Mouse (Mus musculus) forebrain, embryonic 11.5 days (tissue): ENCODE measurements around the gene Gstp1. TPM values are rescaled to one million over a fixed set of nuclear protein-coding genes. Genes with fewer than 3 reads are reported as not detected.
A peak's percentile ranks its signal among the peaks of the same experiment; 100 is the strongest.
"Not testable (repeated sequence)": the region's sequence is repeated elsewhere in the genome, so short reads cannot be mapped to it uniquely, and the experiment has no call there.

Source experiments
- ATAC-seq: fragments of 200-750 bp; cut with Nextera tagmentation; replicated peaks from 2 replicates; pipeline ENCODE4 v1.8.0; 2017; ENCODE audit warnings: moderate TSS enrichment; ENCODE audit not compliant: low FRiP score
- DNase-seq: peaks from one replicate; pipeline ENCODE4 v3.0.0-alpha.2; 2017; ENCODE audit warnings: low spot score
- H3K27ac ChIP-seq: fragments of 300-500 bp; sonication (generic); 2 replicates; pipeline ENCODE4 v1.5.1; 2014; ENCODE audit warnings: low read depth, low read length
- H3K27me3 ChIP-seq: fragments of 300-500 bp; sonication (generic); 2 replicates; pipeline ENCODE4 v1.6.1; 2014; ENCODE audit warnings: mild to moderate bottlenecking, low read length, mixed read lengths; ENCODE audit not compliant: control insufficient read depth, insufficient read depth
- H3K36me3 ChIP-seq: fragments of 300-500 bp; sonication (generic); 2 replicates; pipeline ENCODE4 v1.6.1; 2014; ENCODE audit warnings: mild to moderate bottlenecking, low read length, moderate library complexity, mixed read lengths; ENCODE audit not compliant: control insufficient read depth, insufficient read depth
- H3K4me1 ChIP-seq: fragments of 300-500 bp; sonication (generic); replicated peaks from 2 replicates; pipeline ENCODE4 v1.6.1; 2014; ENCODE audit warnings: low read length, mixed read lengths; ENCODE audit not compliant: control insufficient read depth, insufficient read depth
- H3K4me2 ChIP-seq: fragments of 300-500 bp; sonication (generic); 2 replicates; pipeline ENCODE4 v1.6.1; 2014; ENCODE audit warnings: low read depth, mild to moderate bottlenecking, low read length, moderate library complexity, mixed read lengths; ENCODE audit not compliant: severe bottlenecking
- H3K4me3 ChIP-seq: fragments of 300-500 bp; sonication (generic); 2 replicates; pipeline ENCODE4 v1.5.1; 2014; ENCODE audit warnings: low read depth, low read length
- H3K9ac ChIP-seq: fragments of 300-500 bp; sonication (generic); 2 replicates; pipeline ENCODE4 v1.6.1; 2014; ENCODE audit warnings: low read length
- H3K9me3 ChIP-seq: fragments of 300-500 bp; sonication (generic); 2 replicates; pipeline ENCODE4 v1.6.1; 2016; ENCODE audit warnings: low read length, mixed read lengths; ENCODE audit not compliant: control insufficient read depth
- WGBS: fragments of 180-500 bp; shearing (Covaris S2); extraction: QIAGEN DNeasy Blood & Tissue Kit; methylation state at CpG from one replicate; pipeline ENCODE4 v1.1.7; 2014; 5-methylcytosine and 5-hydroxymethylcytosine counted together
- polyA plus RNA-seq: library from polyadenylated mRNA; unstranded; fragments of >200 nt; fragmentation: Nextera tagmentation; extraction: Ambion mirVana; gene quantifications from 2 replicates; pipeline ENCODE4 v1.2.1, GENCODE M21; 2014

The Gstp1 gene
- polyA plus RNA-seq, 1 experiment from 2014 or later, result 347 TPM

GRCm38 (mm10) chr19:4079594-4079993, 41.8 kb upstream of the Gstp1 start:
- H3K27me3 ChIP-seq, result no peaks in the 10 kb centered on the region
- H3K27ac ChIP-seq, result no peak overlapping the region
- no peak overlapping the region for H3K9ac ChIP-seq
- no peaks in the 10 kb centered on the region for H3K4me1 ChIP-seq
- H3K4me3 ChIP-seq, result no peak overlapping the region
- H3K4me2 ChIP-seq, result no peak overlapping the region
- DNase-seq (peak; percentile 17), ATAC-seq (no peak)
- WGBS, result 83% methylated on average over 1 of the region's 1 CpGs
- no peaks in the 10 kb centered on the region for H3K9me3 ChIP-seq
- H3K36me3 ChIP-seq, result no peaks in the 10 kb centered on the region

- Histone ChIP-seq H3K4me3 (no peak overlapping the region), H3K36me3 (no peaks in the 10 kb centered on the region), H3K4me1 (no peaks in the 10 kb centered on the region), H3K9ac (no peak overlapping the region), H3K9me3 (no peaks in the 10 kb centered on the region), H3K4me2 (no peak overlapping the region), H3K27me3 (no peaks in the 10 kb centered on the region), H3K27ac (no peak overlapping the region)
- DNase-seq, result no peak
- 88% methylated on average over 1 of the region's 1 CpGs for WGBS
- no peak for ATAC-seq
Observed at GRCm38 (mm10) chr19:4075531-4075930, 37.7 kb upstream of the Gstp1 start.

- H3K27ac ChIP-seq, result no peak overlapping the region
- WGBS, result 74% methylated on average over 6 of the region's 6 CpGs
- H3K4me1 ChIP-seq, result no peaks in the 10 kb centered on the region
- H3K4me2 ChIP-seq, result no peak overlapping the region
- no peak for ATAC-seq
- no peaks in the 10 kb centered on the region for H3K36me3 ChIP-seq
- DNase-seq, result no peak
- no peak overlapping the region for H3K9ac ChIP-seq
- H3K4me3 ChIP-seq, result no peak overlapping the region
- no peaks in the 10 kb centered on the region for H3K9me3 ChIP-seq
- H3K27me3 ChIP-seq, result no peaks in the 10 kb centered on the region
Observed at GRCm38 (mm10) chr19:4072706-4073424, 35.1 kb upstream of the Gstp1 start.

- Histone ChIP-seq H3K27ac (no peak overlapping the region), H3K4me1 (no peaks in the 10 kb centered on the region), H3K9me3 (no peaks in the 10 kb centered on the region), H3K9ac (no peak overlapping the region), H3K27me3 (no peaks in the 10 kb centered on the region), H3K4me2 (no peak overlapping the region), H3K36me3 (no peaks in the 10 kb centered on the region), H3K4me3 (no peak overlapping the region)
- 89% methylated on average over 6 of the region's 6 CpGs for WGBS
- no peak for DNase-seq
- ATAC-seq, result no peak
Observed at GRCm38 (mm10) chr19:4071406-4071805, 33.6 kb upstream of the Gstp1 start.

- Histone ChIP-seq H3K4me2 (no peak overlapping the region), H3K4me3 (no peak overlapping the region), H3K4me1 (no peaks in the 10 kb centered on the region), H3K9ac (no peak overlapping the region), H3K27me3 (no peaks in the 10 kb centered on the region), H3K9me3 (no peaks in the 10 kb centered on the region), H3K27ac (no peak overlapping the region), H3K36me3 (no peaks in the 10 kb centered on the region)
- ATAC-seq (no peak), DNase-seq (peak; percentile 17)
- 83% methylated on average over 8 of the region's 8 CpGs for WGBS
Observed at GRCm38 (mm10) chr19:4070756-4071155, 33.0 kb upstream of the Gstp1 start.

GRCm38 (mm10) chr19:4070311-4070710, 32.5 kb upstream of the Gstp1 start:
- Histone ChIP-seq H3K27ac (no peak overlapping the region), H3K27me3 (no peaks in the 10 kb centered on the region), H3K4me2 (no peak overlapping the region), H3K4me1 (no peaks in the 10 kb centered on the region), H3K9ac (no peak overlapping the region), H3K36me3 (no peaks in the 10 kb centered on the region), H3K4me3 (no peak overlapping the region), H3K9me3 (no peaks in the 10 kb centered on the region)
- WGBS, result 70% methylated on average over 15 of the region's 15 CpGs
- DNase-seq (peak; percentile 31), ATAC-seq (no peak)

- Histone ChIP-seq H3K4me1 (no peaks in the 10 kb centered on the region), H3K9ac (no peak overlapping the region), H3K27ac (no peak overlapping the region), H3K27me3 (no peaks in the 10 kb centered on the region), H3K36me3 (no peaks in the 10 kb centered on the region), H3K4me2 (no peak overlapping the region), H3K9me3 (no peaks in the 10 kb centered on the region), H3K4me3 (no peak overlapping the region)
- WGBS, result 63% methylated on average over 15 of the region's 15 CpGs
- ATAC-seq (no peak), DNase-seq (no peak)
Observed at GRCm38 (mm10) chr19:4068717-4069410, 31.1 kb upstream of the Gstp1 start.

- not testable (repeated sequence) for H3K36me3 ChIP-seq, DNase-seq
Observed at GRCm38 (mm10) chr19:4068242-4068641, 30.5 kb upstream of the Gstp1 start.

GRCm38 (mm10) chr19:4066877-4067276, 29.1 kb upstream of the Gstp1 start:
- Histone ChIP-seq H3K9ac (no peak overlapping the region), H3K27ac (no peak overlapping the region), H3K4me2 (no peak overlapping the region), H3K27me3 (no peaks in the 10 kb centered on the region), H3K4me3 (no peak overlapping the region), H3K36me3 (no peaks in the 10 kb centered on the region), H3K4me1 (no peaks in the 10 kb centered on the region), H3K9me3 (no peaks in the 10 kb centered on the region)
- ATAC-seq (no peak), DNase-seq (no peak)

More at GRCm38 (mm10) chr19:4068242-4068641, 30.5 kb upstream of the Gstp1 start:
- H3K27ac ChIP-seq, ATAC-seq, H3K4me3 ChIP-seq, H3K4me2 ChIP-seq, H3K27me3 ChIP-seq, H3K9me3 ChIP-seq, H3K4me1 ChIP-seq, H3K9ac ChIP-seq: not testable (repeated sequence)
- 92% methylated on average over 2 of the region's 2 CpGs for WGBS
